ENCODE assay signal across 10 mouse cellular contexts in the genomic region with DNA sequence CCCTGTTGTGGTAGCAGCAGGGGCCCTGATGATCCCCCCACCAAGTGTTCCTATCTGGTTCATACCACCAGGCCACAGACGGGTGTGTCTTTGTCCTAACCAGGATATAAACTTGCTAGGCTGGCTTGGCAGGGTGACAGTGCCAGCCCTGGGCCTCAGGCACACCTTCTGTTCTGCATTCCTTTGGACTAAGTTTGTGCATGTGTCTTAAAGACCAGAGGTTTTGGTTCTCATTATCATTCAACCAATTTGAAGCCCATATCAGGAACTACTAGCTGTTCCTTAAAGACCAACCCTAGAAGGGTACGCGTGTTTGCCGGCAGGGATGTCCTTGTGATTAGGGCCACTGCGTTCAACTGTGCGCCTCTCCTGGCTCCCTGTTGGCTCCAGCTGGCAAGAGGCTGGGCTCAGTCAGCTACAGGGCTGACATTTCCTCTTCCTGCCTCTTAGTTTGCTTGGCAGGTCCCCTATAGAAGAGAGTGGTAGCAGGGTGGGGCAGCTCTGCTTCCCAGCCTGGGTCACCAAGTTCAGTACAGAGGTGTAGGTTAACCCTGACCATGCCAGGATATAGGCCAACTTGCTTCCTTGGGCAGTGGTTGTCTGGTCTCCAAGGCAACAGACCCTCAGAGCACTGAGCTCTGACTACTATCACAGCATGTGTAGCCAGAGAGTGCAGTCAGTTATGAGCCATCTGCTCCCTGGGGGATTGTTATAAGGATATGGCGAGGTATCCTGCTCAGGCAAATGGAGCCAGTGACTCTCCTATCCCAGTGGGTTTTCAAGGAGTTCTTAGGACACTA. TPM values are rescaled to one million over a fixed set of nuclear protein-coding genes. Genes with fewer than 3 reads are reported as not detected.
DNase-seq lines count a peak whose midpoint lies in the region; TF ChIP-seq lines count a peak whose summit lies in the region.
"Had no signal": no experiment of that assay in that cellular context is flagged by ENCODE, and none has a peak within 500 bp of the region (broad histone marks: within the 10 kb centered on the region; RNA-seq: fewer than 3 reads in every experiment).

No protein-coding gene starts in this region.

- WGBS in kidney, adult 2 months = 27% methylated on average over 7 of the region's 7 CpGs
- 65% methylated on average over 7 of the region's 7 CpGs for WGBS in thymus, adult 2 months

- no peak overlapping the region for H3K4me3 ChIP-seq in kidney, adult 2 months (ENCODE audit: insufficient read depth, low read depth, low read length)
- no peak overlapping the region for H3K4me3 ChIP-seq in thymus, adult 2 months (ENCODE audit: control insufficient read depth, insufficient read depth, low read length)
- H3K4me3 ChIP-seq: neural tube, embryonic 13.5 days had no signal

- H3K27me3 ChIP-seq in kidney, adult 2 months (replicated peaks; ENCODE audit: control insufficient read depth, insufficient read depth, low read length) = no peaks in the 10 kb centered on the region; the same call in 1 of the 2 replicates
- peaks cover 12% of the 10 kb centered on the region for H3K27me3 ChIP-seq in thymus, adult 2 months (ENCODE audit: control insufficient read depth, insufficient read depth, low read length)

- TF ChIP-seq POLR2A in kidney, adult 2 months (IDR thresholded peaks at IDR 0.05; ENCODE audit: low read depth, low read length) = no peak
- TF ChIP-seq POLR2A in thymus, adult 2 months (IDR thresholded peaks at IDR 0.05; ENCODE audit: control insufficient read depth, extremely low read depth, insufficient read depth, low read length, poor library complexity) = no peak

- H3K4me1 ChIP-seq in kidney, adult 2 months (ENCODE audit: control insufficient read depth, insufficient read depth, low read length) = peaks cover 8% of the 10 kb centered on the region
- H3K4me1 ChIP-seq in thymus, adult 2 months (replicated peaks; ENCODE audit: control insufficient read depth, insufficient read depth, low read length) = no peaks in the 10 kb centered on the region

- H3K27ac ChIP-seq in kidney, adult 2 months (ENCODE audit: insufficient read depth, low read depth, low read length) = peak overlapping the region; percentile 69
- H3K27ac ChIP-seq in thymus, adult 2 months (ENCODE audit: control insufficient read depth, insufficient read depth, low read length) = no peak overlapping the region
- H3K27ac ChIP-seq: neural tube, embryonic 13.5 days had no signal

- no peak for TF ChIP-seq CTCF in kidney, adult 2 months (conservative IDR thresholded peaks at IDR 0.05; ENCODE audit: insufficient read depth, insufficient read length, low read depth, low read length)
- no peak for TF ChIP-seq CTCF in thymus, adult 2 months (IDR thresholded peaks at IDR 0.05; ENCODE audit: borderline replicate concordance, control insufficient read depth, extremely low read depth, insufficient read depth, low read length, poor library complexity)

- DNase-seq in layer of hippocampus, adult 9-11 months = peak; percentile 56
- no peak for DNase-seq in layer of hippocampus, adult 8-10 months (ENCODE audit: low spot score in 2 of 2)
- DNase-seq in cerebellum, adult 9-11 months = peak; percentile 72
- peak; percentile 60 for DNase-seq in kidney, adult 2 months
- DNase-seq in lung, postnatal 10 days = peak; percentile 62
- no peak for DNase-seq in thymus, postnatal 10 days (ENCODE audit: low spot score in 2 of 2)
- no peak for DNase-seq in thymus, adult 2 months
- DNase-seq in embryo, embryonic 11 days = no peak

- H3K36me3 ChIP-seq in kidney, adult 2 months (ENCODE audit: control insufficient read depth, insufficient read depth, low read length) = no peaks in the 10 kb centered on the region; the same call in 1 of the 2 replicates
- peaks cover 18% of the 10 kb centered on the region for H3K36me3 ChIP-seq in thymus, adult 2 months (ENCODE audit: control insufficient read depth, insufficient read depth, low read length)

RNA-seq across cellular contexts. Expression of a gene that starts 0.9 kb away (rescaled TPM):
- not detected for total RNA-seq in layer of hippocampus, adult 8-10 months (2022)
- polyA plus RNA-seq in kidney, adult 2 months (2012; rRNA removed) = not detected in 2 replicates
- 0.35 TPM in 1 of 2 replicates, not detected in the other for polyA plus RNA-seq in thymus, adult 2 months (2012; rRNA removed)
- total RNA-seq: layer of hippocampus, adult 18-20 months had no signal
- polyA plus RNA-seq: neural tube, embryonic 13.5 days had no signal

RNA-seq across cellular contexts. Expression of a gene that starts 2.7 kb away (rescaled TPM):
- not detected for total RNA-seq in layer of hippocampus, adult 8-10 months (2022)
- polyA plus RNA-seq in kidney, adult 2 months (2012; rRNA removed) = 2.7 and 3.0 TPM in 2 replicates
- 1.0 and 1.6 TPM in 2 replicates for polyA plus RNA-seq in thymus, adult 2 months (2012; rRNA removed)
- total RNA-seq: layer of hippocampus, adult 18-20 months had no signal
- polyA plus RNA-seq: neural tube, embryonic 13.5 days had no signal

RNA-seq across cellular contexts. Expression of a gene that starts 14.8 kb away (rescaled TPM):
- total RNA-seq in layer of hippocampus, adult 8-10 months (2022) = 100 to 1,000 TPM in 2 of 4 experiments, 10 to 100 TPM in 2; 87.9 to 110 (median 99.0) TPM
- 82.6 and 92.3 TPM in 2 replicates for polyA plus RNA-seq in kidney, adult 2 months (2012; rRNA removed)
- polyA plus RNA-seq in thymus, adult 2 months (2012; rRNA removed) = 141 and 144 TPM in 2 replicates

RNA-seq across cellular contexts. Expression of a gene that starts 14.8 kb away (rescaled TPM):
- 10 to 100 TPM; 59.0 to 71.0 (median 64.3) TPM for total RNA-seq in layer of hippocampus, adult 8-10 months (2022)
- 46.2 and 48.8 TPM in 2 replicates for polyA plus RNA-seq in kidney, adult 2 months (2012; rRNA removed)
- polyA plus RNA-seq in thymus, adult 2 months (2012; rRNA removed) = 164 and 182 TPM in 2 replicates

RNA-seq across cellular contexts. Expression of a gene that starts 24.6 kb away (rescaled TPM):
- total RNA-seq in layer of hippocampus, adult 8-10 months (2022) = 10 to 100 TPM; 19.9 to 27.8 (median 24.3) TPM
- 81.0 and 85.4 TPM in 2 replicates for polyA plus RNA-seq in kidney, adult 2 months (2012; rRNA removed)
- polyA plus RNA-seq in thymus, adult 2 months (2012; rRNA removed) = 24.4 and 25.9 TPM in 2 replicates

Comparison
In these comparisons a context has a peak if more than half of its experiments do, and no peak if none do; other contexts are left out.
1. DNase-seq: peak in layer of hippocampus, adult 9-11 months (single experiment), cerebellum, adult 9-11 months (single experiment), kidney, adult 2 months (single experiment) and lung, postnatal 10 days (single experiment); none in layer of hippocampus, adult 8-10 months (0 of 2), thymus, postnatal 10 days (0 of 2), thymus, adult 2 months (single experiment) and embryo, embryonic 11 days (single experiment).